Mouse (Mus musculus): ENCODE results near the gene Eea1.

- TF ChIP-seq POLR2A (IDR thresholded peaks at IDR 0.05; ENCODE audit: control insufficient read depth, low read depth, low read length) (no peak), CTCF (IDR thresholded peaks at IDR 0.05; ENCODE audit: control insufficient read depth, insufficient read depth, insufficient replicate concordance, low read depth, low read length) (no peak)
Measured at GRCm38 (mm10) chr10:95971341-95971740, 30.9 kb downstream of the Eea1 start.

All from testis, adult 2 months (tissue).